In genomic region chr14:30634418-30634817, GRCm38 (mm10) we compare ENCODE assay signal across 20 mouse cellular contexts. TPM values are rescaled to one million over a fixed set of nuclear protein-coding genes. Genes with fewer than 3 reads are reported as not detected.
DNase-seq lines count a peak whose midpoint lies in the region; ATAC-seq and TF ChIP-seq lines count a peak whose summit lies in the region.
"Had no signal": no experiment of that assay in that cellular context is flagged by ENCODE, and none has a peak within 500 bp of the region (broad histone marks: within the 10 kb centered on the region; RNA-seq: fewer than 3 reads in every experiment).

No protein-coding gene starts in this region.

- H3K4me3 ChIP-seq in heart, embryonic 10.5 days: no peak overlapping the region
- H3K4me3 ChIP-seq in kidney, embryonic 14.5 days (ENCODE audit: low read length): no peak overlapping the region
- H3K4me3 ChIP-seq in intestine, embryonic 16.5 days (ENCODE audit: low read length): no peak overlapping the region
- no peak overlapping the region for H3K4me3 ChIP-seq in small intestine, adult 2 months (ENCODE audit: low read depth, low read length)
- no peak overlapping the region for H3K4me3 ChIP-seq in heart, embryonic 11.5 days (ENCODE audit: low read depth, low read length)
- H3K4me3 ChIP-seq: embryonic facial prominence, embryonic 13.5 days; forebrain, embryonic 12.5 days; heart, adult 2 months; hindbrain, embryonic 15.5 days had no signal

- peaks cover 10% of the 10 kb centered on the region; the same call in 1 of the 2 replicates for H3K27me3 ChIP-seq in heart, embryonic 10.5 days (ENCODE audit: insufficient read depth, poor library complexity, severe bottlenecking)
- no peaks in the 10 kb centered on the region for H3K27me3 ChIP-seq in kidney, embryonic 14.5 days (ENCODE audit: control insufficient read depth, insufficient read depth, low read length)
- no peaks in the 10 kb centered on the region for H3K27me3 ChIP-seq in intestine, embryonic 16.5 days (replicated peaks; ENCODE audit: control insufficient read depth, insufficient read depth, low read length)
- H3K27me3 ChIP-seq in small intestine, adult 2 months (ENCODE audit: control insufficient read depth, insufficient read depth, low read length): no peaks in the 10 kb centered on the region
- no peaks in the 10 kb centered on the region for H3K27me3 ChIP-seq in heart, embryonic 11.5 days (ENCODE audit: control insufficient read depth, insufficient read depth, low read length)
- H3K27me3 ChIP-seq: embryonic facial prominence, embryonic 13.5 days; forebrain, embryonic 12.5 days; hindbrain, embryonic 15.5 days had no signal

- no peak overlapping the region for H3K9ac ChIP-seq in kidney, embryonic 14.5 days (ENCODE audit: low read depth, low read length)
- H3K9ac ChIP-seq in intestine, embryonic 16.5 days (ENCODE audit: low read depth, low read length): no peak overlapping the region
- H3K9ac ChIP-seq in heart, embryonic 11.5 days (ENCODE audit: low read depth, low read length): no peak overlapping the region
- H3K9ac ChIP-seq: embryonic facial prominence, embryonic 13.5 days; forebrain, embryonic 12.5 days; hindbrain, embryonic 15.5 days had no signal

- peaks cover 55% of the 10 kb centered on the region for H3K4me1 ChIP-seq in heart, embryonic 10.5 days
- no peaks in the 10 kb centered on the region for H3K4me1 ChIP-seq in kidney, embryonic 14.5 days (ENCODE audit: control insufficient read depth, insufficient read depth, low read length)
- H3K4me1 ChIP-seq in intestine, embryonic 16.5 days (ENCODE audit: control insufficient read depth, insufficient read depth, low read length): peaks cover 47% of the 10 kb centered on the region
- H3K4me1 ChIP-seq in small intestine, adult 2 months (ENCODE audit: control insufficient read depth, insufficient read depth, insufficient read length, low read length): peaks cover 68% of the 10 kb centered on the region
- H3K4me1 ChIP-seq in heart, embryonic 11.5 days (ENCODE audit: control insufficient read depth, insufficient read depth, low read length): peaks cover 26% of the 10 kb centered on the region
- H3K4me1 ChIP-seq: hindbrain, embryonic 15.5 days had no signal

- H3K27ac ChIP-seq in heart, embryonic 10.5 days: peak overlapping the region; percentile 38; the same call in 1 of the 2 replicates
- H3K27ac ChIP-seq in kidney, embryonic 14.5 days (ENCODE audit: low read depth, low read length): no peak overlapping the region
- H3K27ac ChIP-seq in intestine, embryonic 16.5 days (ENCODE audit: low read length): peak overlapping the region; percentile 92
- H3K27ac ChIP-seq in small intestine, adult 2 months (ENCODE audit: insufficient read depth, low read depth, low read length): peak overlapping the region; percentile 92
- H3K27ac ChIP-seq in heart, embryonic 11.5 days (ENCODE audit: low read depth, low read length): no peak overlapping the region
- H3K27ac ChIP-seq: embryonic facial prominence, embryonic 13.5 days; forebrain, embryonic 12.5 days; heart, adult 2 months; hindbrain, embryonic 15.5 days had no signal

- no peak for DNase-seq in heart, embryonic 10.5 days (ENCODE audit: low spot score)
- no peak for DNase-seq in heart, postnatal 4 days
- peak; percentile 80 for DNase-seq in kidney, adult 9 months
- DNase-seq in urinary bladder, postnatal 36 days (ENCODE audit: low spot score in 2 of 2): no peak
- DNase-seq: adrenal gland, postnatal 25 days; cerebellum, adult 18-20 months; cerebellum, adult 9-11 months; cerebellum, postnatal 36 days; gastrocnemius, postnatal 14 days; heart, adult 2 months; heart, postnatal 10 days had no signal

- TF ChIP-seq CTCF in small intestine, adult 2 months (IDR thresholded peaks at IDR 0.05; ENCODE audit: extremely low read depth, insufficient read length, insufficient replicate concordance, low read depth, low read length): no peak

- no peaks in the 10 kb centered on the region for H3K36me3 ChIP-seq in heart, embryonic 10.5 days
- H3K36me3 ChIP-seq in kidney, embryonic 14.5 days (ENCODE audit: control insufficient read depth, insufficient read depth, low read length): no peaks in the 10 kb centered on the region
- H3K36me3 ChIP-seq in intestine, embryonic 16.5 days (ENCODE audit: control insufficient read depth, insufficient read depth, low read length): no peaks in the 10 kb centered on the region
- no peaks in the 10 kb centered on the region for H3K36me3 ChIP-seq in small intestine, adult 2 months (ENCODE audit: control insufficient read depth, insufficient read depth, low read length)
- no peaks in the 10 kb centered on the region for H3K36me3 ChIP-seq in heart, embryonic 11.5 days (ENCODE audit: control insufficient read depth, insufficient read depth, low read length)
- H3K36me3 ChIP-seq: embryonic facial prominence, embryonic 13.5 days; forebrain, embryonic 12.5 days; hindbrain, embryonic 15.5 days had no signal

- H3K4me2 ChIP-seq in kidney, embryonic 14.5 days (replicated peaks; ENCODE audit: low read depth, low read length): no peak overlapping the region
- H3K4me2 ChIP-seq in intestine, embryonic 16.5 days (ENCODE audit: low read depth, low read length): no peak overlapping the region
- H3K4me2 ChIP-seq in heart, embryonic 11.5 days: no peak overlapping the region
- H3K4me2 ChIP-seq: embryonic facial prominence, embryonic 13.5 days; forebrain, embryonic 12.5 days; hindbrain, embryonic 15.5 days had no signal

- no peak for ATAC-seq in kidney, embryonic 14.5 days (ENCODE audit: low FRiP score, low TSS enrichment)
- ATAC-seq in intestine, embryonic 16.5 days: no peak
- no peak for ATAC-seq in heart, embryonic 11.5 days (replicated peaks; ENCODE audit: insufficient number of reproducible peaks, low FRiP score, low TSS enrichment)
- ATAC-seq: CD4-positive, CD25-positive, alpha-beta regulatory T cell, adult 4 months; forebrain, embryonic 16.5 days had no signal

- 89% methylated on average over 1 of the region's 1 CpGs for WGBS in heart, embryonic 10.5 days
- 95% methylated on average over 1 of the region's 1 CpGs for WGBS in kidney, embryonic 14.5 days
- WGBS in intestine, embryonic 16.5 days: 90% methylated on average over 1 of the region's 1 CpGs
- WGBS in small intestine, adult 2 months: 63% methylated on average over 1 of the region's 1 CpGs
- 79% methylated on average over 1 of the region's 1 CpGs for WGBS in heart, embryonic 11.5 days (ENCODE audit: insufficient replicate concordance)

- no peak for TF ChIP-seq POLR2A in small intestine, adult 2 months (IDR thresholded peaks at IDR 0.05; ENCODE audit: low read depth, low read length)

- no peaks in the 10 kb centered on the region for H3K9me3 ChIP-seq in heart, embryonic 10.5 days
- no peaks in the 10 kb centered on the region for H3K9me3 ChIP-seq in kidney, embryonic 14.5 days (ENCODE audit: control insufficient read depth, low read length)
- H3K9me3 ChIP-seq in intestine, embryonic 16.5 days (ENCODE audit: control insufficient read depth, low read length): no peaks in the 10 kb centered on the region
- H3K9me3 ChIP-seq in heart, embryonic 11.5 days (replicated peaks; ENCODE audit: control insufficient read depth, low read length): no peaks in the 10 kb centered on the region
- H3K9me3 ChIP-seq: embryonic facial prominence, embryonic 13.5 days; forebrain, embryonic 12.5 days; hindbrain, embryonic 15.5 days had no signal

RNA-seq across cellular contexts. Expression of gene Prkcd, which starts 8.4 kb away (rescaled TPM):
- polyA plus RNA-seq in heart, embryonic 10.5 days (2016; fragmentation: Nextera tagmentation; extraction: Ambion mirVana): 32.4 and 37.3 TPM in 2 replicates
- 10 to 100 TPM; 28.6 to 30.9 TPM for total RNA-seq in heart, postnatal 4 days (2021)
- polyA plus RNA-seq in kidney, embryonic 14.5 days (2014; fragmentation: Nextera tagmentation; extraction: Ambion mirVana): 33.4 and 37.0 TPM in 2 replicates
- polyA plus RNA-seq in intestine, embryonic 16.5 days (2015; fragmentation: Nextera tagmentation; extraction: Ambion mirVana): 52.1 and 56.5 TPM in 2 replicates
- 149 and 287 TPM in 2 replicates for polyA plus RNA-seq in small intestine, adult 2 months (2012; rRNA removed)
- 25.5 and 28.1 TPM in 2 replicates for polyA plus RNA-seq in heart, embryonic 11.5 days (2014; fragmentation: Nextera tagmentation; extraction: Ambion mirVana)

RNA-seq across cellular contexts. Expression of gene Rft1, which starts 19.7 kb away (rescaled TPM):
- 11.6 and 11.8 TPM in 2 replicates for polyA plus RNA-seq in heart, embryonic 10.5 days (2016; fragmentation: Nextera tagmentation; extraction: Ambion mirVana)
- total RNA-seq in heart, postnatal 4 days (2021): 10 to 100 TPM in 1 of 2 experiments, 1 to 10 TPM in 1; 9.6 to 10.5 TPM
- polyA plus RNA-seq in kidney, embryonic 14.5 days (2014; fragmentation: Nextera tagmentation; extraction: Ambion mirVana): 11.6 and 19.4 TPM in 2 replicates
- 13.3 and 14.7 TPM in 2 replicates for polyA plus RNA-seq in intestine, embryonic 16.5 days (2015; fragmentation: Nextera tagmentation; extraction: Ambion mirVana)
- 3.9 and 5.6 TPM in 2 replicates for polyA plus RNA-seq in small intestine, adult 2 months (2012; rRNA removed)
- 10.3 and 12.3 TPM in 2 replicates for polyA plus RNA-seq in heart, embryonic 11.5 days (2014; fragmentation: Nextera tagmentation; extraction: Ambion mirVana)

Comparison
In these comparisons a context has a peak if more than half of its experiments do, and no peak if none do; other contexts are left out.
1. H3K27ac ChIP-seq: peak in heart, embryonic 10.5 days (single experiment), intestine, embryonic 16.5 days (single experiment) and small intestine, adult 2 months (single experiment); none in kidney, embryonic 14.5 days (single experiment) and heart, embryonic 11.5 days (single experiment).